Mouse (Mus musculus): Measurements from ENCODE around the gene Csnk1d.

The Csnk1d gene

DNA sequence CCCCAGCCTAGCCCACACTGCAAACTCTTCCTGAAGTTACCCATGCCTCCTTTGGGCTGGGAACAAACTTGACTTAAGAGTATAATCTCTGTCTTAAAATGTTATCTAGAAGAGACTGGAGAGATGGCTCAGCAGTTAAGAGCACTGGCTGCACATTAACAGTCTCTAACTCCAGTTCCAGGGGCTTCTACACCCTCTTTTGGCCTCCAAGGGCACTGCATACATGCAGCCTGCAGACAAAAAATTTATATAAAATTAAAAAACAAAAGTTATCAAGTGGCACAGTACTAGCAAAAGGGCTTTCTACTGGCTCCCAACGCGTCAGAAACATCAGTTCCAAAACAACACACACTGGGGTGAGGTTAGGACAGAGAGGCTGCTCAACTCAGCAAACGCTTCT lies 3.5 kb downstream of the Csnk1d start:
- in situ Hi-C loops (cut with MboI), result no loop called here

GRCm38 (mm10) chr11:120984448-120985330 lies 6.4 kb downstream of the Csnk1d start:
- in situ Hi-C loops (cut with MboI), result no loop called here

GRCm38 (mm10) chr11:120982459-120982858 lies 8.7 kb downstream of the Csnk1d start:
- in situ Hi-C loops (cut with MboI), result no loop called here

- in situ Hi-C loops (cut with MboI), result no loop called here
Measured at GRCm38 (mm10) chr11:120981661-120982060, 9.5 kb downstream of the Csnk1d start.

DNA sequence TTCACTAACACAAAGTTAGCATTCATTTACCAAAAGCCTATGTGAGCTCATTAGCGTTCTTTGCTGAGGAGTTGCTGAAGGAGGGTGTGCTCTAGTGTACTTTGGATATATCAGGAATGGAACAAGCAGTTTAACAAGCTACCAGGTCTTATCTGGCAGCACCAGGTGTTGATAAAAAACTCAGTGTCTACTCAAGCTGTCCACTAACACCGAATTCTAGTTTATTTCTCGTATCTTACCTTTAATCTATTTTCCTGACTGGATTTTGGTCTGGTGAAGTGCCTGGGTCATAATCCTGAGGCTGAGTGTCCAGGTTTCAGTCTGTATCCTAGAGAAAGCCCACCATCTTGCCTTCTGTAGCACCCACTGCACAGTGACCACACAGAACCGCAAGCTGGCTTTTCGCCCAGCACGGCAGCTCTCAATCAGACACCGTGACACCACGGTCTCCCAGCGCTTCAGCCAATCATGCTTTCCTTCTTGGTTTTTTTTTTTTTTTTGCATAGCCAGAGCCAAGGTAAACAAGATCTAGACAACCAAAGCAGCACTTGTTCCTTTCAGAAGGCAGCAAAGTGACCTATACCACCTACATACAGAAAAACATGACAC lies 10.6 kb downstream of the Csnk1d start:
- in situ Hi-C loops (cut with MboI), result no loop called here

DNA sequence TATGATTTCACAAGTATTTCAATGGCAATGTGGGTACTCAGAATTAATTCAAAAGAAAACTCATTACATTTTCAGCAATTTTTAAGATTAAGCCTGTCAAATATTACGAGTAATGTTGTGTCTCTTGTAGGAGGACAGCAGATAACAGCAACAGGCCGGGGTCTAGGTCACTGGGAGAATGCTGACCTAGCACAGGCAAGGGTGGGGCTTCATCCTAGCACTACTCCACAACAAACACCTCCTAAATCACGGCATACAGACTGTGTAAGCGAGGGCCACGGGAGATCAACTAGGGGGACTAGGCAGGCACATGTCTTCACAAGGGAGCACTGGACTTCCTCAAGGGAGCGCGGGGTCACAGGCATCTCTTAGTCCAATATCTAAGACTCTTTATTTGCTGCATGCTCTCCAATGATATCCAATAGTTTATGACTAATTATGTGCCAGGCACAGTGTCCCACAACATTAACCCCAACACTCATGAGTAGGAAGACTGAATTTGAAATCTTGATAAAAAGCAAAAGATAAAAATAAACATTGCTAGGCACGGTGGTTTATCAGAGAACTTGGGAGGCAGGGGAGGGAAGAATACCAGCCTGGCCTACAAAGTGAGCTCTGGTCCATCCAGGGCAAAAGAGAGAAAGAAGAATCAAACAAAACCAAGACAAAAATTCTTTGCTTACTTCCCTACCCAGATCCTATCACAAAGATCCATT lies 11.3 kb downstream of the Csnk1d start:
- in situ Hi-C loops (cut with MboI), result no loop called here

GRCm38 (mm10) chr11:120973318-120973717 lies 17.8 kb downstream of the Csnk1d start:
- in situ Hi-C loops (cut with MboI), result no loop called here

DNA sequence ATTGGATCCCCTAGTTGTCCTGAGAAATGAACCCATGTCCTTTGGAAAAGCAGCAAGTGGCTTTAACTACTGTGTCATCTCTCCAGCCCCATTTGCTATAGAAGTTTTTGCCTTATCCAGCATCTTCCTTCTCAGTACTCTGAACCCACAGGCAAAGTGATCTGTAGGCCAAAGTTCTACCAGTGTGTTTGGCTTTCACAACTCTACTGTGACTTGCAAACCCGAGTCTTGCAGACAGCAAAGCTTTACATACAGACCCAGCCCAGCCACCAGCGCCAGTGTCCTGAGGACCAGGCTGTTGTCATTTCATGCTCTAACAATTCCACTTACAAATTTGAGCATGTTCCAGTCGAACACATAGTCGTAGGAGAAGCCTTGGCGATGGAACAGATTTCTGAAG lies 19.9 kb downstream of the Csnk1d start:
- in situ Hi-C loops (cut with MboI), result no loop called here

- in situ Hi-C loops (cut with MboI), result no loop called here
Measured at GRCm38 (mm10) chr11:120969742-120970141, 21.4 kb downstream of the Csnk1d start.

- in situ Hi-C loops (cut with MboI), result no loop called here
Measured at GRCm38 (mm10) chr11:120965587-120965986, 25.5 kb downstream of the Csnk1d start.

DNA sequence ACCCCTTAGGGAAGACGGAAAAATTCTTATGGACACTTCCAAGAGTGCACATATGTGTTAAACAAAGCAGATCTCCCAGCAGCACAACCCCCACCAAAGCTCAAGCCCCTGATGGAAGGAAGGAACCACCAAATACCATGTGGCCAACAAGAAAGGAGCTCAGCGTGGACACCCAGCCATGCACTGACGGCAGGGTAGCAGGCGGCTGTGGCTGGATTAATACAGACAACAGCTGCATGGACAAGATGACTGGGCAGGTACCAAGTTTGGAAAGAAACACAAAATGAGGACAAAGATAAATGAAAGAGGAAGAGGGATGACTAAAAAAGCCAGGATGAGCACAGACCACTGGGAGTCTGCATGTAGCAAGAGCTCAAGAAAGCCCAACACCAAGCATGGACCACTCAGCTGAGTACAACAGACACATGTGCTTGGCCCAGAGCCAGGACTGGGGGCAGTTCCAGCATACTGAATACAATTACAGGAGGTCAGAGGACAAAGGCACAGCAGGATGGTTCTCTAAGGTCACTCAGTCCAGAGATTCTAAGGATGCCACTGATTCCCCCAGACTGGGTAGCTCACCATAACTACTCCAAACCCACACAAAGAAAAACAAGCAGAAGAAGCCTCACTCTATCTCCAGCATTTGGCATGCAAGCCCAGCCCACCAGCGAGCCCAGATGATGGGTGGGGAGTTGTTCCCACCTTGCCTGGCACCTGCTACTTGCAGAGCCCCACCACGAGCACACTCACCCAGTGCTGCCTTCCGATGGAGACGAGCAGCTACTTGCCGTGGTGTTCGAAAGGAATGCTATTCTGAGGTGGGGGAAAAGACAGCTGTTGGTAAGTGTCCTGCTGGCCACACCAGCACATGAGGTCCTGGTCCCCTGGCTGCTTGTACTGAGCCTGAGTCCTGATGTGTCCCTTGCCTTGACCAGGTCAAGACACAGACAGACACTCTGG lies 26.7 kb downstream of the Csnk1d start:
- in situ Hi-C loops (cut with MboI), result no loop called here

- in situ Hi-C loops (cut with MboI), result no loop called here
Measured at GRCm38 (mm10) chr11:120962909-120963308, 28.2 kb downstream of the Csnk1d start.

GRCm38 (mm10) chr11:120962050-120962771 lies 28.9 kb downstream of the Csnk1d start:
- in situ Hi-C loops (cut with MboI), result no loop called here

DNA sequence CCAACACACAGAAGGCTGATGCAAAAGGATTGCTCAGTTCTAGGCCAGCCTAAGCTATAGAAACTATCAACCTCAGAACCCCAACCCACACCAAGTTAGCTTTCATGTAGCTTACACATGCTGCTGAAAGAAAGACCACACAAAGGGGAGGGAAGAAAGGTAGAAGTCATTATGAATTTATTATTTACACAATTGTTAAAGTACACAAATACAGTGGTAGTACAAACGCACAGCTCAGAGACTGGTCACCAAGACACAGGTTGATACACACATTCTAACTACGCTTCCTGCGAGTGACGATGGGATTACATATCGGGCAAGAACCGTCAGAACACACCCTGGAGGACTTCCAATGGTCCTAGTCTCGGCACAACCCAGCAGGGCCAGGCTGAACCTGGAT lies 29.5 kb downstream of the Csnk1d start:
- in situ Hi-C loops (cut with MboI), result no loop called here

DNA sequence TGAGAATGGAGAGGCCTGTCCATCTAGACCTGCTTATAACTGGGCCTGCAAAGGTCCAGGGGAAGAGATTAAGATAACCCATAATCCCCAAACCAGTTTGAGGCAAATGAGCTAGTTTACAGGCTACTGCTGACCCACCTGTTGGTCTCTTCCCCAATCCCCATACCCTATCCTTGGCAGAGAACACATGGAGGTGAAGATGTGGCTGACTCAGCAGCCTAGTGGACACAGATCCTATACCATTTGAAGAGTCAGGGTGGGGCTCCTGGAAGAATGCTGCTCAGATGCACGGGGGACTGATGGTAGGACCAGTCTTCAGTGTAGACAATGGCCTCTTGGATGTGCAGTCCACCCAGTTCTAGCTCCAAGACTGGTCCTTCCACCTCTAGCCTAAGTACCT lies 30.9 kb downstream of the Csnk1d start:
- in situ Hi-C loops (cut with MboI), result no loop called here

- in situ Hi-C loops (cut with MboI), result no loop called here
Measured at GRCm38 (mm10) chr11:120959564-120959963, 31.6 kb downstream of the Csnk1d start.

DNA sequence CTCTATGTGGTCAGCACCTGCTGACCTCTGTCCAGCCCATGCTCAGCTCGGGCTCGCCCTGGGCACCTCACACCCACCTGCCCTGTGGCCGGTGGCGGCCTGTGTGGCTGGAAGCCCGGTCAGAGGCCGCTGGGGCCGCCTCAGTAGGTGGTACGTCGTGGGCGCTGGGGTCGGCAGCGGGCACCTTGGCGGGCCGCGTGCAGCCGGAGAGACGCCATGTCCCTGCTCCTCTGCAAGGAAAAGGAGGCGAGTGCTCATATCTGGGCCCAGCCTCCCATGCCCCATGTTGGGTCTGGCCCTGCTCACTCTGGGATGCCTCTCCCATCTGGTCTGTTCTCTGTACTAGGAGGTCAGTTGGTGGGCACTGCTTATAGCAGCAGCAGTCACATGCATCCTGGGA lies 32.1 kb downstream of the Csnk1d start:
- in situ Hi-C loops (cut with MboI), result no loop called here

DNA sequence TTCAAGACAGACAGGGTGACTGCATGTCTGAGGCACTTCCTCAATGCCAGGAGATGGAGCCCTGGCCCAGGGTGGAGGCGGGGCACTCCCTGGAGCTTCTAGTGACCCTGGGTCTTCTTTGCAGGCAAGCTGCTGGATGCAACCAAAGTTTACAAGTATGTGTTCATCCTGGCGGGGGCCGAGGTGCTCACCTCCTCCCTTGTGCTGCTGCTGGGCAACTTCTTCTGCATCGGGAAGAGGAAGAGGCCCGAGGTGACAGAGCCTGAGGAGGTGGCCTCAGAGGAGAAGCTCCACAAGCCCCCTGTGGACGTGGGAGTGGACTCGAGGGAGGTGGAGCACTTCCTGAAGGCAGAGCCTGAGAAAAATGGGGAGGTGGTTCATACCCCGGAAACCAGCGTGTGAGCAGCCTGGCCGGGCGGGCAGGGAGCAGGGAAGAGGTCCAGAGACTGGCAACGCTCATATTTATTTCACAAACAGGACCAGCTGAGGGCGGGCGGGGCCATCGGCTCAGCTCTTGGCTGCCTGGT lies 33.3 kb downstream of the Csnk1d start:
- in situ Hi-C loops (cut with MboI), result no loop called here

DNA sequence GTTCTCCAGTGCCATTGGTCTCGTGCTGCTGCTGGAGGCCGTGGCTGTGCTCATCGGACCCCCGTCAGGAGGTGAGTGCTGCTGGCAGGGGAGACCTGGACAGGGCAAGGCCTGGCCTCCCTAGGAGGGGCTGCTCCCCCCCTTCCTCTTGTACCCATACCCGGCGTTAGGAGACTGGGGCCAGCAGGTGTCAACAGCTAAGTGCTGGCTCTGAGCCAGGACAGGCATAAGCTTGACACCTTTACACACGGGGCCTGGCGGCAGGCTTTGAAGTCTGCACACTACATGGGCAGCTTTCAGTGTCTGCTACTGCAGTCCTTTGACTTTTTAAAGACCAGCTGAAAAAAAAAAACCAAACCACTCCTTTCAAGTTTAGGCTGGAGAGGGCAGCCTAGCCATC lies 34.1 kb downstream of the Csnk1d start:
- in situ Hi-C loops (cut with MboI), result no loop called here

DNA sequence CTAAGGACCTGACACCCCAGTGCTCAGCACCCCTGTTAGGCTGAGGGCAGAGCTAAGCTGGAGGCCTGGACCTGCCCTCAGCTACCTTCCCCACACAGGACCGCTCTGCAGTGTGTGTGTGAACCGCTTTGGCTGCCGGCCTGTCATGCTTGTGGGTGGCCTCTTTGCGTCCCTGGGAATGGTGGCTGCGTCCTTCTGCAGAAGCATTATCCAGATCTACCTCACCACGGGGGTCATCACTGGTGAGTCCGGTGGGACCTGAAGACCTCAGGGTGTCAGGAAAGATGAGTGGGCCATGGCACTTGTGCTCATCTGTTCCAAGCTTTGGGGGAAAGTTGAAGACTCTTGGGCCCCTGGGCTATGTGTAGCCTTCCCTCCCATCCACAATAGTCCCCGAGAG lies 35.4 kb downstream of the Csnk1d start:
- in situ Hi-C loops (cut with MboI), result no loop called here

- in situ Hi-C loops (cut with MboI), result no loop called here
Measured at GRCm38 (mm10) chr11:120954936-120955335, 36.2 kb downstream of the Csnk1d start.
